Mouse (Mus musculus) lung, adult 2 months (tissue): ENCODE measurements around the gene Gprc5b.

Source experiments
- CTCF ChIP-seq: fragments of 200-500 bp; IDR thresholded peaks from 2 replicates; pipeline ENCODE4 v1.5.1; 2011; ENCODE audit warnings: mild to moderate bottlenecking, low read length, control low read depth; ENCODE audit not compliant: insufficient read depth
- POLR2A ChIP-seq: fragments of 200-500 bp; IDR thresholded peaks from 2 replicates; pipeline ENCODE4 v1.6.1; 2011; ENCODE audit warnings: low read depth, mild to moderate bottlenecking, control low read depth, low read length, borderline replicate concordance; ENCODE audit errors: extremely low read depth

DNA sequence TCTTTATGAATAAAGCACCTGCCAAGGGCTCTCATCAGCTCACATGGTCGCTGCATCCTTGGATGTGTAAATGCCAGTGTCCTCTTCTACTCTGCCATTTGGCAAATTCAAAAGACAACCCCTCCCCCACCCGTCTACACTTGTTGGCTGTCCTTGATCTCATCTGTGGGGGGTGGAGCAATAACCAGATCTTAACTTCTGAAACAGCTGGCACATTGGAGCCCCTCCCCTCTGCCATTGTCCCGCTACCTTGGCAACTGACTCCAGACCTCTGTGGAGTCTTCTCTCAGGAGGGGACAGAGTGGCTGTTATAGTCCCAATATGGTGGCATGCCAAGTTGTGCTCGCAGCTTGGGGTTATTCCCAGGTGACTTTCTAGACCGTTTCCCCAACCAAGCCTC lies 22.7 kb downstream of the Gprc5b start:
- no peak for TF ChIP-seq CTCF
- TF ChIP-seq POLR2A: no peak
